Mouse (Mus musculus) cerebellum, adult 11 months (tissue): ENCODE data around the gene Defb47.

Experiments used
- DNase-seq: peaks from one replicate; pipeline ENCODE4 v3.0.0; 2022

The Defb47 gene

DNA sequence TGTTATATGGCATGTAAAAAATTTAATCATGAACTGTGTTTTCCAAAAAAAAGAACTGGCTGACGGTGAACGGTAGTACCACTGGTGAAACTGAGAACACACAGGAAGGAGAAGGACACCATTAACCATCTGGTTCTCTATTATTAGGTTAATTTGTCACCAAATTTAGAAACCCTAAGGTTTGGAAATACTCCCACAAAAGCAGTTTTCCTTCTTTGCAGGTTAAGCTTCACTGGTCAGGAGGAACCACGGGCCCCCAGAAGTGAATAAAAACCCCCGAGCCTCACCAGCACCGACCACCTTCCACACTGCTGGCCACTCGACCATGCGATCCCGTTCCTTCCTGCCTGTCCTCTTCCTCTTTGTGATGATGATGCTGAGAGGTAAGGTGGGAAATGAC, at the start of gene Defb47:
Defb47 (plus strand) TSS at position 301 of the 400 bp plus-strand sequence.
- no peak for DNase-seq

DNA sequence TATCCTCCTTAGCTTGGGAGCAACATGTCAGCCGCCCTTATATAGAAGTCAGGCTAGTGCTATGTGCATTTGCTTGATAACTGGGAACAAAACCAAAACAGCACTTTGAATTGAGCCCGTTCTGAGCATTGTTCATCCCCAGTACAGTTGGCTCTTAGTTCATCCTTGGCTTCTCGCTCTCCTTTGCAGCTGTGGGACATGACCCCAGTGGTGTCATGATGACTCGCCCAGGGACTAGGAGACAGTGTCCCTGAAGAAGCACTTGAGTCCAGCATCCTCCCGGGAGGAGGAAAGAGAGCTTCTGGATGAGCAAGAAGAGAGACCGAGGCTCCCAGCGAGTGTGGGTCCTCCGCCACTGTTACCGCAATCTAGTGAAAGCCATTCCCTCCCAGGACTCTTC, 41.8 kb upstream of the Defb47 start:
- DNase-seq = no peak

DNA sequence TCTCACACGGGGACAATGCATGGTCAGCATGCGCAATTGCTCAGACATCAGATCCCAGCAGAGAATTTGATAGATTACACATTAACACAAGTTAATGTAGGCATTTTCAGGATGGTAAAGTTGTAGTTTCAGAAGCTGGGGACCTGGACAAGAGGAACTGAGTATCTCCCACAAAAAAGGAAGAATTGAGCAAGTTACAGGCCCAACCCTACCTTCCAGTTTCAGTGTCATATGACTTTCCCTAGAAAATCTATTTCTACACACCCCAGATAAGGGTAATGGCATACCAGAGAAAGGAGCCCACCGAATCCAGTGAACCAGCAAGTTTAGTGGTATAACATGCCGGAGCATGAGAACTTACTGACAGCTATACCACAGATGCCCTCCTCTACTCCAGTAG, 34.2 kb upstream of the Defb47 start:
- no peak for DNase-seq

DNA sequence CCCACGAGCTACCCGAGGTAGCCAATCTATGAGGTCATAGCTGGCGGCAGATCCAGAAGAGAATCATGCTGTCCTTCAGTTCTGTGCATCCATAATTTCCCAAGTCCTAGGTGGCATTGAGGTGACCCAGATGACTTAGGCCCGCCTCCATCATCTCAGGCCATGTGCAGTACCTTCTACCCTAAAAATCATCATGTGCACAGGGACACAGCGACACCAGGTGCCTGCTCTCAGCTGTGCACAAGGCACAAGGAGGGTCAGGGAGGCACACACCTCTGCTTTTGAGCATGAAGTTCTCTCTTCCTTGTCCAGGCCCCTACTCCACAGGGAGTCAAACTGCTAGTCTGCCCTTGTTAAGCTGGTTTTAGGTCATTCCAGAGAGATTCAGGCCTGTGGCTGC, 32.5 kb upstream of the Defb47 start:
- DNase-seq = no peak

DNA sequence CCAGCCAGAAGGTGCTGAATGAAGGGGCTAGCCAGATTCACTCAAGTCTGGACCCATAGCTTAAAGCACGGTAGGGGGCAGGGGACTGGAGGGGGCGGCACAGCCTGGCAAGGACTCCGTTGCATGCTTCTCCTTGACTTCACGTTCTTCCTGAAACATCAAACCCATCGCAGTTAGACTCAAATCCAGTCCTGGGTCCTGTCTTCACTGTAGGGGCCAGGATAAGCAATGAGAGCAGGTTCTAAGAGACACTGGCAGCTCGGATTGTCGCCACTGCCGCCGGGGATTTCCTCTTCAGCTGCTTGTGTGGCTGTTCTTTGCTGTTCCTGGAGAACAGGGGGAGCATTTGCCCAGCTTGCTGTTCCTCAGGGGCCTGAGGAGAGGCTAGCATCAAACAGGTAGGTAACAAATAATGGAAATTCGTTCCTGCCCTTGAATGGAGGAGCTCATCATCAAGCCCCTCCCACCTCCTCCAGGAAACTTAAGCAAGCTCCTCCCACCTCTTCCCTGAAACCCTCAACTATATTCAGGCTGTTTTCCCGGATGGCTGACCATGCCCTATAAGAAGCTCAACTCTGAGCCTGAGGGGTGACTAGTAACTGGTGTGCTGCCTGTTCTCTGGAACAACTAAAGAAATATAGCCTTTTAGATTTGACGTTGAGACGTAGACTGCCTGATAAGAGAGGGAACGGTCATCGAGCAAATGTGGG, 31.9 kb upstream of the Defb47 start:
- no peak for DNase-seq

DNA sequence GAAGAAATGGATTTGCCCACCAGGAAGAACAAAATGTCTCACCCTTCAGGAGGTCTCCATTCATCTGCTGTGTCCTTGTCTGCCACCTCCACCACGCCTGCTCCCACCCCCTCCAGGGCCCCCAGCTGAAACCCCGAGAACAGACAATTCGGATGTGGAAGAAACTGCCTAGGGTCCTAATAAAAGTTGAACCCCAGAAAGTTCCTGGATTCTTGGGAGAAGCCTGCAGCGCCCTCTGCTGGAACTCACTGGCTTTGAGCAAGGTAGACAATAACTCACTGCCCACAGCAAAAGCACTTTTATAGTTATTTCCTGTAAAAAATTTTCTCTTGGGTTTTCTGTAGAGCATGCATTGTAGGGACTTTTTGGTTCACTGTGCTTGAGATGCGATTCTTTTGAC, 22.8 kb upstream of the Defb47 start:
- DNase-seq = peak; percentile 39

DNA sequence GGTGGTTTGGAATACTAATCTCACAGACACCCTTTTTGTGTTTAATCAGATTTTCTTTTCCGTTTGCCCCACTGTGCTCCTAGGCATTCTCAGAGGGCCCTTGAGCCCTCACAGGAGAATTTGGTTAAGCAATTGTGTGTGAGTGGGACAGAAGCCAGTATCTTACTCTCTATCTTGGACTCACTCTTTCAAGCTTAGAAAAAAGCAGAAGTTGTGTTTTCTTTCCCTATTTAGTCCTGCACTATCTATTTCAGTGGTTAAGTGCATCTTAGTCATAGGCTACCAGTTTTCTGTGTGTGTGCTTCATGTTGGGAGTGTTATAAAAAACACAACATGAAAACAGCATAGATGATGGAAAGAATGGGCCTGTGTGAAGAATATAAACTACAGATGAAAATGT, 18.1 kb upstream of the Defb47 start:
- no peak for DNase-seq

DNA sequence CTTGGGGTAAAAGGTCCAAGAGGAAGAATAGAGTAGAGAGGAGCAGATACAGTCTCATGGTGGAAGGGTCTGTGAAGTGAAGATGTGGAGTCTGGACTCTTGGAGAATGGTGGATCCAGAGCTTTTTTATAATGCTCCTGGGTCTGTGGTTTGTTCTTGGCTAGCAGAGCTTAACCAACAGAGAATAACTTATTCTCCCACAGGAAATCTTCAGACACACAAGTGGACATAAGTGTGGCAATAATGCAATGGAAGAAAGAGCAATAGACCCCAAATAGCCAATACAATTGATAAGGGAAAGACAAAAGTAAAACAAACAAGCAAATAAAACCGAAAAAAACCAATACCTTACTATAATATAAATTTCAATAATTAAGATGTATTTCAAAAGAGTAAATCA, 13.5 kb upstream of the Defb47 start, which contains the start of gene Defb48:
Defb48 (minus strand) TSS at position 101 of the 400 bp plus-strand sequence.
- DNase-seq = no peak

DNA sequence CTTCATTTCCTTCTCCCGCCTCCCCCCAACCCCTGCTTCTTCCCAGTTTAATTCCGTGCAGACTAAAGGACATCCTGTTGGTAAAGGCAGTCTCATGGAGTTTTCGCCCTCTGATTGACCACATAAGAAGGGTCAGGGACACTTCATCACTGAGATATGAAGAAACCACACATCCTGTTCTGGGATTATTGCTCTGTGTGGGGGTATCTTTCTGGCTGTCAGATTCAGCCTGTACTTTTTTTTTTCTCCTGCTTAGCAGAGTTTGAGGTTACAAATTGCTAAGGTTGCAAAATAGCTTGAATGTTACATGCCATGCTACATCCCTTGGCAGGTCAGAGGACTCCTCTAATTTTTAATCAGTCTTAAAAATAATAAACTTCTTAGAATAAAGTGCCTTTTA, 6.6 kb upstream of the Defb47 start:
- no peak for DNase-seq

DNA sequence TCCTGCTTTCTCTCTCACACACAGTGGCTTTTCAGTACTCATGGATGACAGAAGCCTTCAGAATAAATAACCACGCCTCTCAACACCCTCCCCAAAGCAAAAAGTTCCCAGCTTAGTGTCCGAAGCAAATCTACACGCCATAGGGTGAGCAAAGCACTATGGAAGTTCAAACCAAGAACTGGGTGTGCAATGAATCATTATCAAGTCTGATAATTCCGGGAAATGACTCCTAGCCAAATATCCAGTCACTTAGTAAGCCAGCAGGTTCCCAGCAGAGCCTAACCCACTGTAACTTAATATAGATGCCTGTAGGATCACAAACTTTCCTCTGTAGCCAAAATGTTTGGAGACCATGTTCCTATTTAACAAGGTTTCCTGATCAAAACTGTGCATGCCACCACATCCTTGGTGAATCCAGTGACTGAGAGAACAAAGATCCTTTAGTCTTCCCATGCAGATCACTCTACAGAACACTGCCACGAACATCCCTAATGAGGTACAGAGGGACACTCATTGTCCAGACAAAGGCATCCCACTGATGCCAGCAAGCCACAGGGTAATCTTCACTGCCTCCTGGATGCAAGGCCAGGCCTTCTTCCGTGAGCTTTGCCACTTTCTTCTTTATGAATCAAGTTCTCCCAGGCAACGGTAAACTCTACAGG, 5.9 kb upstream of the Defb47 start:
- DNase-seq = no peak

DNA sequence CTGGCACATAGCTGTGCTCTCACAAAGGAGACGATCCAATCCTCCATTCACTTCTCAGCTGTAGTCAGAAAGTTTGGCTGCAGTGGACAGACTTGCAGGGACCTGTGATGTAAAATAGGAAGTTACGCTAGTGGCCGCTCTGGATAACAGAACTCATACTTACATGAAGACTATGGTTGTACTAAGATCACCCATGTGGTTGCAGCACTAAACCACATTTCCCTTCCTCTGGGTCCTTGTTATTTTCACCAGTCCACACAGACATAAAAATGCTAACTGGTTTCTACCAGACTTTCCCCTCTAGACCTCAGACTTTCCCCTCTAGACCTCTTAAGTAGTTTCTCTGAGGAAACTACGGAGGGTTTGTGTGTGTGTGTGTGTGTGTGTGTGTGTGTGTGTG, 1.1 kb downstream of the Defb47 start:
- no peak for DNase-seq

DNA sequence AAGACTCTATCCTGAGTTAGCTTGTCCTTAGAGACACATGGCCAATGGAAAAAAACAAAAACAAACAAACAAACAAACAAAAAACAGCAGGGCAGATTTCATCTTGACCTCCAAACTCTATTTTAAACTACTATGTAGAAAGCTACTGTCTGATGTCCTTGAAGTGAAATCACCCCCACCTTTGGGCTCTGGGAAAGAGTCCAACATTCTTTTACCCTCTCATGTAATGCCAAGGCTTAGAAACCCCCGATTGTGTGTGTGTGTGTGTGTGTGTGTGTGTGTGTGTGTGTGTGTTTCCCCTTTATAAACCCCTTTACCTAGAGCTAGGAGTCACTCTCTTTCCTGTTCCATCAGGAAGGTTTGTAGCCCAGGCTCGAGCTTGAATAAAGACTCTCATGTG, 4.7 kb downstream of the Defb47 start:
- DNase-seq = no peak

DNA sequence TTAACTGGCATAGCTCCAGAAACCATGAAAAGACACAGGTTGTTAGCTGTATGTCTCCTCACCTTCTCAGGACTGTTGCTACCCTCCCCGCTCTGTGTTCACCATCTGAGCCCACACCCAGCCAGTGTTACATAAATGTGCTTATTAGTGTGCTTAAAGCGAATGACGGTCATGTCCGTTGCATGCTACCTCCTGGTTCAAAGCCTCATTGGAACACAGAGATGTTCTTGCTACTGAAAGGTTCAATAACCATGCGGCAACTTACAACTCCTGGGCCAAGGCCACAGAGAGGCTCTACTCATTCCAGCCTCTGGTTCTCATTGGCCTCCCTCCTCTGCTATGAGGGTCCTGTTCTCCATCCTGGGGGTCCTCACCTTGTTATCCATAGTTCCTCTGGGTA, 13.6 kb downstream of the Defb47 start, which contains the start of gene Defb43:
Defb43 (plus strand) TSS at position 301 of the 400 bp plus-strand sequence.
- DNase-seq = no peak

DNA sequence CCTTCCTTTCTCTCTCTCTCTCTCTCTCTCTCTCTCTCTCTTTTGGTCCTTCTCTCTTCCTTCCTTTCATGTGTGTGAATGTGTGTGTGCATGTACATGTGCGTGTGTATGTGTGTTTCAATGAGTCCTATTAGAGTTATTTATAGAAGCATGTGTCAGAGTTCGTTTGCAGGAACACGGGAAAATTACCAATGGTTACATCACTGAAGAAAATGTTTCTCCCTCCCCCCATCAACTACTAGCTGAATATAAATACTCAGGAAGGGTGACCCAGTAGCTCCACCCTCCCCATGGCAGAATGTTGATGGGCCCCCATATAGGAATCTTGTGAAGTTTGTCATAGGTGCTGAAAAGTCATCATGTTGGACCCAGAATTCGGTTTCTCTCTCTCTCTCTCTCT, 15.2 kb downstream of the Defb47 start:
- no peak for DNase-seq

DNA sequence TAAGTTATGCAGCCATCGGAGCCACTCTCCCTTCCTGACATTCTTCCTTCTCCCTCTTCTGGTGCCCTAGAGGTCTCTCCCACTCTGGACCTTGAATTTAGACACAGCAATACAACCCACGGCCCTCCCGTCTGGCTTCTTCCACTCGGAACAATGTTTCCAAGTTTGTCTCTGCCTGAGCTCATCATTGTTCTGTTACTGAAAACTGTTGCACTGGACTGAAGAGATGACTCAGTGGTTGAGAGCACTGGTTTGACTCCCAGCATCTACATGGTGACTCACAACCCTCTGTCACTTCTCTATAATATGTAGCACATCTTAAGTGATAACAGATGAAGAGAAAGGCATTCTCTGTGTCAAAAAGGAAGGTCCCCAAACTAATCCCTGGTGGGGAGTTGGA, 16.8 kb downstream of the Defb47 start:
- no peak for DNase-seq

DNA sequence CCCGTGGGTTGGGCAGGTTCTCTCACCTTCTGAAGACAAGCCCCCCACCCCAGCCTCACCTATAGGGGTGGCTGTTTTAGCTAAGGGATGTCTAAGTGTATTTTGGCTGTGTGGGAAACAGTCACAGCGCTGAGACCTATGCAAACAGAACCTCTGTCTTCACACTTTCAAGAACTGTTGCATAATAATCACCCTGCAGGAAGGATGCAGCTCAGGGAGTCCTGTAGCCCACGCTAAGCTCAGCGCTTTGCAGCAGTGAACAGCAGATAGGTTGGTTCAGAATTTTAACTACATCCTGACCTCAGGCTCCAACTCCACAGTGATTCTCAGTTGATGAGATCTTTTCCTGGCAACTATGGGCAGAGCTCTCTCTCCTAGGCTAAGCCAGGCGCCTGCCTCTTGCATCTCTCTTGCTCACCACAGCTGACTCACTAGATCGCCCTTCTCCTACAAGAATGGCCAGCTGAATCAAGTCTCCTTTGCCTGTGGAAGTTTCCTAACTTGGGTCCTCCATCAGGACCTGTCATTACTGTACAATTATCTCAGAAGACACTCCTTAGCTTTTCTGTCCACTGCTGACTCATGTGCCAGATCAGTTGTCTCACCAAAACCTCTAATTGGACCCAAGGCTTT, 22.8 kb downstream of the Defb47 start:
- no peak for DNase-seq

DNA sequence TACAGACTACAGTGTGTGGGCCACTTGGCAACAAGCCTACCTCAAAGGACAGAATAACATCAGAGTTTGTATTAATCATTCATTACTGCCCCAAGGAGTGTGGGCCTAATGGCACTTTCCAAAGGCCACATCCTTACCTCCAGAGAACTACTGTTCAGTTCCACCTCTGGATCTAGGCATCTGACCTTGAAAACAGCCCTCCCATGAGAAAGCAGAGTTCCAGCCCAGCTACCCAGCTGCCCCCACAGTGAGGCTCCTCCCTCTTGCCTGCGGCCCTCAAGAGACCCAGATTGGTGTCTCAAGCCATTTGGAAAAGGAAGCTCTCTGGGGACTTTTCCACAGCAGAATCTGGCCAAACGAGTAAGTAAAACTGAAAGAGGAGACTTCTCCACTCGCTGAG, 48.8 kb downstream of the Defb47 start, which contains the start of gene Defb42:
Defb42 (plus strand) TSS at position 301 of the 400 bp plus-strand sequence.
- DNase-seq = no peak

DNA sequence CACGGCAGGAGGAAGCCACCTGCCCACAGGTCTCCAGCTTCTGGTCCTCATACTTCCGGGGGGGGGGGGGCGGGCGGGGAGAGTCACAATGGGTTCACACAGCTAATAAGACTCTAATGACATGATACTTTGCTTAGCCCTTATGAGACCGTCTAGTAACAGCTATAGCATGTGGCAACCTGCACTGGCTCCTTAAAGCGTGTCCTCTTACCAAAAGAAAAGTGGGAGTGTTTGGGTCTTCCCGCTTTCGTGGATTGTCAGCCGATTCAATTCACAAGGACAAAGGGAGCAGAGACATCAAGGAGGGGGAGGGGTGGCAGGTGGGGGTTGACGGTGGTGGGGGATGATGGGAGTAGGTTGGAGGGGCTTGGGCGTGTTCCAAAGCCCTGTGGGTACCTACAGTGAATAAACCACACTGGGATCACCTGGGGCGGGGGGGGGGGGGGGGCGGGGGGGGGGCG, 52.1 kb downstream of the Defb47 start, which contains the start of gene Defb30:
Defb30 (minus strand) TSS at position 51 of the 461 bp plus-strand sequence.
- no peak for DNase-seq
